In the genomic region with DNA sequence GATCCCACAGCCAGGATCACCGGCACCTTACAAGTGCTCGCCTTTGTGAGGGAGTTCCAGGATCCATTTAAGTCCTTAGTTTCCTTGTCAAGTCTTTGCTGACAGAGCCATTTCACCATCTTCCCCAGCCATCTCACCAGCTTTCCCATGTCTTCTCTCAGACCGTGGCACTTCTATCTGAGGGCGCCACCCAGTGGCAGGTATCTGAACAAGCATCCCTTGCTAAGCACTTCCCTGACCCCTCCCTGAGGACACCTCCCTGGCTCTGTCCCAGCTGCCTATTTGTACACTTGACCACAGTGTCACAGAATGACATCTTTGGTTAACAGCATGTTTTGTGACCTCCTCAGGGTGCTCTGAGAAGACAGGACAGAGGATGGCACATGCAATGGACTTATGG, we compare ENCODE assay signal across 9 mouse cellular contexts. TPM values are rescaled to one million over a fixed set of nuclear protein-coding genes. Genes with fewer than 3 reads are reported as not detected.
DNase-seq lines count a peak whose midpoint lies in the region; ATAC-seq lines count a peak whose summit lies in the region.
"Had no signal": no experiment of that assay in that cellular context is flagged by ENCODE, and none has a peak within 500 bp of the region (broad histone marks: within the 10 kb centered on the region; RNA-seq: fewer than 3 reads in every experiment).

No protein-coding gene starts in this region.

- H3K9me3 ChIP-seq in midbrain, embryonic 14.5 days (ENCODE audit: control insufficient read depth, low read length): no peaks in the 10 kb centered on the region
- no peaks in the 10 kb centered on the region for H3K9me3 ChIP-seq in midbrain, embryonic 11.5 days (ENCODE audit: control insufficient read depth, low read length)
- H3K9me3 ChIP-seq in midbrain, embryonic 15.5 days: no peaks in the 10 kb centered on the region

- 21% methylated on average over 4 of the region's 4 CpGs for WGBS in midbrain, embryonic 14.5 days
- 31% methylated on average over 4 of the region's 4 CpGs for WGBS in midbrain, embryonic 11.5 days
- 28% methylated on average over 4 of the region's 4 CpGs for WGBS in midbrain, embryonic 15.5 days

- no peak overlapping the region for H3K27ac ChIP-seq in midbrain, embryonic 14.5 days (replicated peaks; ENCODE audit: low read depth, low read length)
- no peak overlapping the region for H3K27ac ChIP-seq in midbrain, embryonic 11.5 days (ENCODE audit: low read depth, low read length)
- no peak overlapping the region for H3K27ac ChIP-seq in midbrain, embryonic 15.5 days

- H3K36me3 ChIP-seq in midbrain, embryonic 14.5 days (ENCODE audit: control insufficient read depth, insufficient read depth, low read length): no peaks in the 10 kb centered on the region
- no peaks in the 10 kb centered on the region for H3K36me3 ChIP-seq in midbrain, embryonic 11.5 days (ENCODE audit: control insufficient read depth, insufficient read depth, low read length)
- H3K36me3 ChIP-seq in midbrain, embryonic 15.5 days (replicated peaks): no peaks in the 10 kb centered on the region

- no peaks in the 10 kb centered on the region for H3K27me3 ChIP-seq in midbrain, embryonic 14.5 days (ENCODE audit: control insufficient read depth, insufficient read depth, low read length)
- no peaks in the 10 kb centered on the region for H3K27me3 ChIP-seq in midbrain, embryonic 11.5 days (ENCODE audit: control insufficient read depth, insufficient read depth, low read length)
- no peaks in the 10 kb centered on the region for H3K27me3 ChIP-seq in midbrain, embryonic 15.5 days (replicated peaks)

- peak; percentile 53 for DNase-seq in midbrain, embryonic 14.5 days
- DNase-seq in midbrain, embryonic 11.5 days (ENCODE audit: low spot score, missing footprints): no peak
- DNase-seq in T-cell, adult 2 months (ENCODE audit: low spot score): peak; percentile 27
- peak; percentile 90 for DNase-seq in cerebellum, adult 9-11 months
- DNase-seq in heart, adult 8-10 months (ENCODE audit: low spot score): peak; percentile 68
- peak; percentile 65 to 74 for DNase-seq in left cerebral cortex, postnatal 36 days (ENCODE audit: low spot score in 2 of 2)
- peak; percentile 42 for DNase-seq in retina, adult 2 months (ENCODE audit: low read depth, low spot score)

- intact Hi-C loops in left cerebral cortex, postnatal 36 days (cut with DNase I): no loop called here

- no peak overlapping the region for H3K4me2 ChIP-seq in midbrain, embryonic 14.5 days (ENCODE audit: low read length)
- H3K4me2 ChIP-seq in midbrain, embryonic 11.5 days: no peak overlapping the region
- no peak overlapping the region for H3K4me2 ChIP-seq in midbrain, embryonic 15.5 days

- no peak for ATAC-seq in midbrain, embryonic 14.5 days (ENCODE audit: low FRiP score, low TSS enrichment)
- ATAC-seq in midbrain, embryonic 11.5 days (ENCODE audit: low FRiP score): no peak
- no peak for ATAC-seq in midbrain, embryonic 15.5 days (replicated peaks)

- 0 out of 2 replicates have a peak, but pooled peaks cover 5% of the 10 kb centered on the region for H3K4me1 ChIP-seq in midbrain, embryonic 14.5 days (ENCODE audit: control insufficient read depth, insufficient read depth, low read length)
- H3K4me1 ChIP-seq in midbrain, embryonic 11.5 days (ENCODE audit: control insufficient read depth, insufficient read depth, low read length): no peaks in the 10 kb centered on the region
- H3K4me1 ChIP-seq in midbrain, embryonic 15.5 days: no peaks in the 10 kb centered on the region
- H3K4me1 ChIP-seq: megakaryocyte, embryonic 14.5 days had no signal

- no peak overlapping the region for H3K9ac ChIP-seq in midbrain, embryonic 14.5 days (replicated peaks; ENCODE audit: low read length)
- no peak overlapping the region for H3K9ac ChIP-seq in midbrain, embryonic 11.5 days (ENCODE audit: low read length)
- no peak overlapping the region for H3K9ac ChIP-seq in midbrain, embryonic 15.5 days

- no peak overlapping the region for H3K4me3 ChIP-seq in midbrain, embryonic 14.5 days (replicated peaks; ENCODE audit: low read depth, low read length)
- no peak overlapping the region for H3K4me3 ChIP-seq in midbrain, embryonic 11.5 days (ENCODE audit: low read depth, low read length)
- H3K4me3 ChIP-seq in midbrain, embryonic 15.5 days: no peak overlapping the region
- H3K4me3 ChIP-seq: megakaryocyte, embryonic 14.5 days had no signal

RNA-seq across cellular contexts. Expression of gene Ntng2, which starts 15.2 kb away (rescaled TPM):
- polyA plus RNA-seq in midbrain, embryonic 14.5 days (2014; fragmentation: Nextera tagmentation; extraction: Ambion mirVana): 9.8 and 15.9 TPM in 2 replicates
- 3.1 and 4.6 TPM in 2 replicates for polyA plus RNA-seq in midbrain, embryonic 11.5 days (2014; fragmentation: Nextera tagmentation; extraction: Ambion mirVana)
- total RNA-seq in heart, adult 8-10 months (2022): 10 to 100 TPM in 3 of 4 experiments, 1 to 10 TPM in 1; 8.3 to 16.7 (median 13.7) TPM
- 100 to 1,000 TPM in 1 of 2 experiments, 10 to 100 TPM in 1; 96.5 to 102 TPM for total RNA-seq in left cerebral cortex, postnatal 36 days (2021)
- 13.4 and 14.6 TPM in 2 replicates for polyA plus RNA-seq in midbrain, embryonic 15.5 days (2015; fragmentation: Nextera tagmentation; extraction: Ambion mirVana)
